Mouse (Mus musculus): ENCODE data around the gene Smarcd1.

- TF ChIP-seq CTCF (IDR thresholded peaks at IDR 0.05; ENCODE audit: control insufficient read depth, insufficient read depth, insufficient read length) (no peak), USF1 (IDR thresholded peaks at IDR 0.05; ENCODE audit: low read depth) (no peak), MAX (IDR thresholded peaks at IDR 0.05) (no peak)
These were observed 14.9 kb downstream of the Smarcd1 start for GRCm38 (mm10) chr15:99716814-99717213.
